Mouse (Mus musculus) WW6 (cell line): ENCODE measurements around the gene Pnmt.

ENCODE experiments used
- DNase-seq: peaks from one replicate; pipeline ENCODE4 v3.0.0-alpha.2; 2013; ENCODE audit warnings: low read depth, low spot score

Pnmt gene

DNA sequence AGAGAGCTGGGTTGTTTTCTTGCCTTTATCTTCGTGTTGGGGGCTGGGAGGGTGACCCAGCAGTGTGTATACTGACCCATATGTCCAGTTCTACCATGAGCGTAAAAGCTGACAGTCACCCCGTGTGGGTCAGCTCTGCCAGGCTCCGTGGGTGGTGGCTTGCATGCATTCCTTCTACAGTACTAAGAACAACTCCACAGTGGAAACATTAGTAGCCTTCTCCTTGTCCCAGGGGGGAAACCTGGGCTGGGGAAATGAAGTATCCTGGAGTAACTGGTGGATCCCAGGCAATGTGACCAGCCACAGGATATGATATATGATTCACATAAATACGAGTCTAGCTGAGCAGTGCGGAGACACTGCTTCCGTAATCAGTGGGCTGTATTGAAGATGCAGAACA is 27.5 kb downstream of the Pnmt start:
- no peak for DNase-seq

DNA sequence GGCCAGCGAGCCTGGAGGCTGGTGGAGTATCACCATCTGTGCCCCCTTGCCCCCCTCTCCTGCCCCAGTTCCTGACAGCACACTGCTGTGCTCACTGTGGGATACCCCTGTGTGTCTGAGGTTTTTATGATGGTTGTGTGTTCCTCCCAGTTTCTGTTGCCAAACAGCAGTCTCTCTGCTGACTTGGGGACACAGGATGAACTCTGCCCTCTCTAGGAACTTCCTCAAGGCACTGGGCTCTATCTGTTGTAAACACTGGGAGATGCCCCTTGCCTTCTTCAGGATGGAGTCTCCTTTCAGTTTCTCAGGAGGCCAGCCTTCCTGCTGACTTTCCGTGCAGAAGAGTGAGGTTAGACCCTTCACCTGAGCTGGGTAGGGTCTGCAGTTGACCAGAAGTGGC is 27.9 kb downstream of the Pnmt start:
- no peak for DNase-seq

DNA sequence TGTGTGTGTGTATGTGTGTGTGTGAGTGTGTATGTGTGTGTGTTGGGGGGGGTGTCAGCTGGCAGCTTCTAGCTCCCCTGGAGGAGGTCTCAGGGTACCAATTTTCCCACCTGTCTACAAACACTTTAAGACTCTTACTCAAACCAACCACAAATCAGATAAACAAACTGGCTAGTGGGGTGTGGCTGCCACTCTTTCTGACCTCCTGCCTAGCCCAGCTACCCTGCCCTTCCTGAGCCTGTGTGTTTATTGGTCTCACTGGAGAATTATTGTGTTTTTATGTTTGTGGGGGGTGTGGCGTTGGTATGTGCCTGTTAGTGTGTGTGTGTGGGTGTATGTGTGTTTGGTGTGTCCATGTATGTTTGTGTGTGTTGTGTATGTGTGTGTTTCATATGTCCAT is 30.8 kb downstream of the Pnmt start:
- no peak for DNase-seq

DNA sequence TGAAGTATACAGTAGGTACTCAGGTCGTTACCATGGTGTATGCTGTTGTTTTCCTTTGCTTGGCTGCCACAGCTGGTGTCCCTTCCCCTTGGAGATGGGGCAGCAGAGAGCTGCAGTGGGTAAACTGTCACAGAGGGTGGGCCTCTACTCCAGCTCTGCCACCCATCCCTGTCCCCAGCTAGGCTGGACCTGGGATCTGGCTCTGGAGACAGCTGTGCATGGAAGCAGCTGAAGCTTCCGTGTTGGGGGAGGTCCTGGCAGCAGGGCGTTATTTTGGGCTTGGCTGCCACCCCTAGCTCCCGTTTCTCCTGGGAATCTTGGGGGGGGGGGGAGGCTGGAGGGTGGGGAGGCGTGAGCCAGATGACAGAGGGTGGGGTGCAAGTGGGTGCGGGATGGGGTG is 32.0 kb downstream of the Pnmt start:
- no peak for DNase-seq

DNA sequence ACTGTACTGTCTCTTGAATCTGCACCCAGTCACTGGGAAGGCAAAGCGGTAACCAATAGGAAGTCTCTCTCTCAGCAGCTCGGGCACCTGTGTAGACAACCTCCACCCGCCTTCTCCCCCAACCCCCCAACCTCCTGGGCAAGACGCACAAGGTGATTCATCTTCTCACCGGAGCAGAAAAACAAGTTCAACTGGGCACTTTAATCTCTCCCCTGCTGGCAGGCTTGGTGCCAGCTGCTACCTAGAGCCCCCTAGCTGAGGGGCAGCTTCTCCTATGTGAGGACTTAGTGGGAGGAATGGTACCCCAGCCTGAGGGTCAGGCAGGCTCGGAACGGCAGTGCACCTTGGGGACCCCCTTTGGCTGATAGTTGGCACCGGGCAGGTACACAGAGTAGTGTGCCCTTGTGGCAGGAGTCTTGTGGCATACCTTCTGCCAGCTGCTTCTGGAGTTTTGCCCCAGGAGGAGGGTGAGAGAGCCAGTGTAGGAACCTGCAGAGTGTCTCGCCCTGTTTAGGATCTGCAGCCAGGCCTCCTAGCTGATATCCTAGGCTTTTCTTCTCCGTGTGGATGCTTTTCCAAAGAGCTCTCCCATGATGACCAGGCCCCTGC is 32.8 kb downstream of the Pnmt start:
- DNase-seq: no peak

DNA sequence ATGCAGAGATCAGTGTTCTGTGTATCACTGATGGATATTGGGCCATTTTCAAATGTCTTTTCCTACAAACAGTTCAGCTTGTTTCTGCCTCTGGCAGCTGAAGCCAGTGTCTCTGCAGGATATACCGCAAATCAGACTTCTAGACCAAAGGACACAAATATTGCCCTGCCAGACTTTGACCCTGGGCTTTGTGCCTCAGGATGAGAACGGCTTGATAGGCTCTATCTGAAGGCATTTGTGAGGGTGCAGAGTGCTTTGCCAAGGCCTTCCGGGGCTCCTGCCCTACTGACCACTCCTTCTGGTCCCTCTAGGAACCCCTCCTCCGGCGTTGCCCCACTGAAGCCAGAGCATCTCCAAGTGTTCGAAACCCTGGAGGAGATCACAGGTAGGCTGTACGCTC is 40.3 kb downstream of the Pnmt start:
- no peak for DNase-seq

DNA sequence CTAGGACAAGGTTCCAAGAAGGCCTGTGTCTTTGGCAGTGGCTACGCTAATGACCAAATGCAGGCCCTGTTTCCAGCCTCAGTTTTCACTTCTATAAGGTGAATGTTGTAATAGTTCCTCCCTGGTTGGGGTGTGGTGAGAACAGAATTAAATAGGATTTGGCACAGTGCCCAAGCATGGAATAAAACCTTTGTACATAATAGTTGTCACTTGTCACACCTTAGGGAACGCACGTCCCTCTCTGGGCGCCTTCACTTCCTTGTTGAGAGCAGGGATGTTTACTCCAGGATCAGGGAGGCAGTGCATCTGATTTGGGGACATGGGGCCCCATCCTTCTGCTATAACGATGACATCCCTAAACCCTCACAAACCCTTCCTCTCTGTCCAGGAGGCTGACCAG is 42.2 kb downstream of the Pnmt start:
- no peak for DNase-seq

DNA sequence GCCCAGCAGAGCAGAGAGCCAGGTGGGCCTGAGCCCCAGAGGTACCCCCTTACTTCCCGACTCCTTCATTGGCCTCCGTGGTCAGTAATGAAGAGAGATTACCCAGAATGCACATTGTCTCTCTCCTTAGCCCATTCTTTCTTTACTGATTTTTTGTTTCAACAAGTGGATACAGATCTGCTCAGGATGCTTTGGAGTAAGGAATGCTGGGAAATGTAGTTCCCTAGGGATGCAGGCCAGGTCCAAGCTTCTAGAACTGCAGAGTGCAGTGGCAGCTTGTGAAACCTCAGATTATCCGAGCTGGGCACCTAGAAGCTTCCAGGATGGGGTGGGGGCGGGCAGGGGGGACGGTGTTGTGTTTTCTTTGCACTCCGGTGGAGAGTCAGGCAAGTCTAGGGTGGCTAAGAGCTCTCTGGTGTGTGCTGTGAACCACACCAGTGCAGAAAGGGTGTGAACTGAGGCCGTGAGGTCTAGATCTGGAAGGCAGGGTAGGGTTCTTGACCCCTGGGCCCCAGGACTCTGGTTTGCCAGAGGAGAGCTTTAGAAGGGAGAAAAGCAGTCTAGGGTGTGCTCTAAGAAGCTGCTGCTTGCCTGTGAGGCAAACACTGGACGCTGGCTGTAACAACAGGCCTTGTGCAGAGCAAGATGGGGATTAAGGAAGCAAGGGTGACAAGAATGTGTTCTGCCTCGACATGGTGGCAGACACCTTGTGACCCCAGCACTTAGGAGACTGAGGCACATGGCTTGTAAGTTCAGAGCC is 45.7 kb downstream of the Pnmt start:
- DNase-seq: no peak

DNA sequence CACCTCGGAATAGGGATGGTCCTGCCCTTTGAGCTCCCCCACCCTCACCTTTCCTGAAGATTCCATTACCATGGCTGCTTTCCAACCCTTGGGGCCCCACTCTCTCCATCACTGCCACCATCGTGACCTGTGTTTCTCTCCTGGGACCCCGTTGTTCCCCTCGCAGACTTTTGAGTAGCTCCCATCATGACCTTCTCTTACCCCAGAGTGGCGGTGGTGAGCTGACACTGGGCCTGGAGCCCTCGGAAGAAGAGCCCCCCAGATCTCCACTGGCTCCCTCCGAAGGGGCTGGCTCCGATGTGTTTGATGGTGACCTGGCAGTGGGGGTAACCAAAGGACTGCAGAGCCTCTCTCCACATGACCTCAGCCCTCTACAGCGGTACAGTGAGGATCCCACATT is 49.5 kb downstream of the Pnmt start:
- no peak for DNase-seq

DNA sequence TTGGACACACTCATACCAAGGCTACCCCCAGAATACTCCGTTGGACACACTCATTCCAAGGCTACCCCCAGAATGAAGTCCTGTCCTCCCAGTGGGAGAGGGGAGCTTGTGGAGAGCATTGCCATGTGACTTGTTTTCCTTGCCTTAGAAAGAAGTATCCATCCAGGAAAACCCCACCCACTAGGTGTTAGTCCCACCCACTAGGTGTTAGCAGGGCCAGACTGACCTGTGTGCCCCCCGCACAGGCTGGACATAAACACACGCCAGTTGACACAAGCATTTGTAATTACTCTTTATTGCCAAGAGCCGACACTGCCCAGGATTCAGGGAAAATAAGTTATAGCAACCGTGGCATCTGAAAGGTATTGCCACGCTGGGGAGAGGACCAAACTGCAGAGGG is 51.2 kb downstream of the Pnmt start:
- DNase-seq: no peak
